Mouse (Mus musculus) fibroblast of lung, adult 2 months (primary cell): ENCODE results near the gene Gcgr.
"Not testable (repeated sequence)": the region's sequence is repeated elsewhere in the genome, so short reads cannot be mapped to it uniquely, and the experiment has no call there.

Source experiments
- DNase-seq: peaks from one replicate; pipeline ENCODE4 v3.0.0-alpha.2; 2011; ENCODE audit warnings: low read depth

Gene Gcgr

GRCm38 (mm10) chr11:120538485-120538884, 8.0 kb downstream of the Gcgr start:
- no peak for DNase-seq

DNA sequence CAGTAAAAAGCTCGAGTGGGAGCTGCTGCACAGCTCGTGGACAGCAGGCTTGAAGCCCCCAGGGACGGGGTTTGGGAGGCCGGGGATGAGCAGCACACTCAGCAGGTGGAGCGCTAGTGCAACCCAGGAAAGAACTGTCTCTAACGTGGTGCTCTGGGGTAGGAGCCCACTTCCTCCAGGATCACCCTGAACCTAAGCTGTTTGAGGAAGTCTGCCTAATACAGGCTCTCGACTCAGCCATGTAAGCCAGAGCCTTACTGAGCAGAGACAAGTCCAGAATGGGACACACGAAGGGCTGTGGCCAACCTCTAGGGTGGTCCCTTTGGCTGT, 8.4 kb downstream of the Gcgr start:
- no peak for DNase-seq

- DNase-seq: no peak
Measured at GRCm38 (mm10) chr11:120539285-120540014, 9.0 kb downstream of the Gcgr start.

GRCm38 (mm10) chr11:120541907-120542306, 11.4 kb downstream of the Gcgr start:
- DNase-seq: no peak

- no peak for DNase-seq
Measured at GRCm38 (mm10) chr11:120542376-120542775, 11.9 kb downstream of the Gcgr start.

GRCm38 (mm10) chr11:120545964-120546363, 15.5 kb downstream of the Gcgr start:
- DNase-seq: no peak

- DNase-seq: no peak
Measured at GRCm38 (mm10) chr11:120547469-120547868, 17.0 kb downstream of the Gcgr start.

- no peak for DNase-seq
Measured at GRCm38 (mm10) chr11:120548214-120548613, 17.7 kb downstream of the Gcgr start.

DNA sequence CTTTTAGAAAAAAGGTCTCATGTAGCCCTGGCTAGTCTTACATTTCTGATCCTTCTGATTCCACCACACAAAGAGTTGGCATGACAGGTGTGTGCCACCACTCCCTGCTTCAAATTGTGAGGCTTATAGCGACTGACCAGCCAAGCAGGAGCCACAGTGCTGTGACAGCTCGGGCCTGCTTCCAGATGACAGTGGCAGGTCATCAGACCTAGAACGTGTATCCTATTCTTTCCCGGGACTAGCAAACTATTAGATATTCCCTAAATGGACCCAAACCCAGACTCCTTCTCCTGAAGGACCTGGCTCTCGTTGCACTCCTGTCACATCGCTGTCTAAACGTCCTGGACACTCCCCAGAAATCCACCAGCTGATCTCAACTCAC, 18.3 kb downstream of the Gcgr start:
- no peak for DNase-seq

DNA sequence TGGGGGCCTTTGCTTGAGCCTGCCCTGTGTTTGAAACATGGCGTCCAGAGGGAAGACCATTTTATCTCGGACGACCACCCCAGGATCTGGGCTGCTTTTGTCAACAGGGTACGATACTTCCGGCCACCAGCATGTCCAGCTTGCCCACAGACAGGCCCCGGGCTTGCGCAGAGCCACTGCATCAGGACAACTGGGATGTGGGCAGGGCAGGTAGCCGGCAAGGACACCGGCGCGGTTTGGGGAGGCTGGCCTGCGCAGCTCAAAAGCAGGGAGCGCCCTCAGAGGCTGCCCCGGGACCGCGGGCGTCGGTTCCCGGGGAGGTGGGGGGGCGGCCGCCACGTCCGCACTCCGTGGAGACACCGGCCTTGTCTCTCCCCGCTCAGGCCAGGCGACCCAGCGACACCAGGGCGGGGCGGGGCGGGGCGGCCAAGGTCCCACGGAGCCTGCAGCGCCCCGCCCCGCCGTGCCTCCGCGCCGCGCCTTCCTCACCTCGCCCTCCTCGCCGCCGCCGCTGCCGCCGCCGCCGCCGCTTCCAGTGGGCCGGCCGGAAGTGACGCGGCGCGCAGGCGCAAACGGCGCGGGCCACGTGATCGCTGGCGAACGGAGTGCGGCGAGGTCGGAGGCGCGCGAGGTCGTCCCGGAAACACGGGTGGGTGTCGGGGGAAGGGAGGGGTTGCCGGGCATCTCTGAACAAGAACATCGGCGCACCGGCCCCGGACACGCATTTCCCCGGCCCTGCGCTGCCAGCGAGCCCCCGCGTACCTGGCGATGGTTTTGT, 18.9 kb downstream of the Gcgr start, which contains the start of gene Mcrip1:
Gene Mcrip1, minus strand, starts transcription at position 560 of the 778 bp plus-strand sequence.
- DNase-seq: peak; percentile 60

GRCm38 (mm10) chr11:120549986-120550809, 19.7 kb downstream of the Gcgr start:
- DNase-seq: no peak

DNA sequence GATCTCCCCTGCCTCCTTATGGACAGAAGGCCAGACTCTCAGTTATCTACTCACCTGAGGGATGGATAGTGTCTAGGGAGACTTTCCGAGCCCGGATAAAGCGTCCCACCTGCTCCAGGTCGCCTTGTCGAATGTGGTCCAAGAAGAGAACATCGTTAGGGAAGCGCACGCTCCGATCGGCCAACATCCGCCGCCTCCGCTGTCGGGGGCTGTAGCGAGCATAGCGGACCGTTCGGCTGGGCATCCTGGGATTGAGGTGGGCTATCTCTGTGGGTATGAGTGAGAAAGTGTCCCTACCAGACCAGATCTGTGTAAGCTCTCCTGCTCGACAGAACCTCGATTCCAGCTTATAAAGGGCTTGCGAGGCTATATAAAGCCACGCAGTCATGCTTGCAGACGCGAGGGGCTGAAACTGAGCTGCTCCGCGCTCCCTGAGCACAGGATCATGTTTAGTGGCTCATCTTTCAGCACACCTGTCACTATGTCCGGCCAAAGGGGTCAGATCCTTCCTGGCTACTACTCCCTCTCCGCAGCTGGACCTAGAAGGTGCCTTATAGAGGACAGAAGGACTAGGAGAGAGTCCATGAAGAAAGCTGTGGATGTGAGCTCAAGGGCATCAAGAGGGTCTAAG, 20.4 kb downstream of the Gcgr start, which contains the start of gene Ppp1r27:
Gene Ppp1r27, minus strand, starts transcription at position 323 of the 631 bp plus-strand sequence.
- no peak for DNase-seq

DNA sequence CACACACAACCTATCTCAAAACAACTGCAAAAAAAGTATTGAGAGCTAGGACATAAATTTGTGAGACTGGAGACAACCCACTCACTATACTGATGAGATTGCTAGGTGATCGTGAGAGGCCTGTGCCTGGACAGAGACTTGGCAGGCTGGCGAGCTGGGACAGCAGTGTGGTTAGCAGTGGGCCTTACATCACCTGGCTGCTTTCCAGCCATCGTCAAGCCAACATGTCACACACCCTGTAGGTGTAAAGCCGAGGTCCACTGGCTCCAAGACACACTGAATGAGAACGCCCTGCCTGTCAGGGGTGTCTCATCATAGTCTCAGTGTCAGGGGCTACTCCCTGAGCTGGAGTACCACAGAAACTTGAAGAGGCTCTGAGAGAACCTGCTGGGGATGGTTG, 22.2 kb downstream of the Gcgr start:
- DNase-seq: no peak

- DNase-seq: peak; percentile 66
Measured at GRCm38 (mm10) chr11:120554834-120555233, 24.3 kb downstream of the Gcgr start.

DNA sequence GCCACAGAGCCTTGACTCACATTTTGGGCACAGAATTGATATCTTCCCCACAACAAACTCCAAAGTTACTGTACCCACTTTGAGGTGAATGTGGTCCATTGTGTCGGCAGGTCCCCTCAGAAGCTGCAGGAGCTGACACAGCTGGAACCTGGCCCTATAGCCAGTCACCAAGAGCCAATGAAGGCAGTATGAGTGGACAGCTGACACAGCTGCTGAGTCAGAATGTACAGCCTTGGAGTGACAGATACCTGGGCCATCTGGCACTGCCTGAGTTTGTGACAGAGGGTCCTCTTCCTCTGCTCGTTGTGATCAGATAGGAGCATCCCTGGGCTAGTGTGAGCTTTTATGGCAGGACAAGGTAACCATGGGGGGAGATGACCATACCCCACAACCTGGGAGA, 24.8 kb downstream of the Gcgr start:
- DNase-seq: no peak

- DNase-seq: not testable (repeated sequence)
Measured at GRCm38 (mm10) chr11:120558843-120559242, 28.3 kb downstream of the Gcgr start.

DNA sequence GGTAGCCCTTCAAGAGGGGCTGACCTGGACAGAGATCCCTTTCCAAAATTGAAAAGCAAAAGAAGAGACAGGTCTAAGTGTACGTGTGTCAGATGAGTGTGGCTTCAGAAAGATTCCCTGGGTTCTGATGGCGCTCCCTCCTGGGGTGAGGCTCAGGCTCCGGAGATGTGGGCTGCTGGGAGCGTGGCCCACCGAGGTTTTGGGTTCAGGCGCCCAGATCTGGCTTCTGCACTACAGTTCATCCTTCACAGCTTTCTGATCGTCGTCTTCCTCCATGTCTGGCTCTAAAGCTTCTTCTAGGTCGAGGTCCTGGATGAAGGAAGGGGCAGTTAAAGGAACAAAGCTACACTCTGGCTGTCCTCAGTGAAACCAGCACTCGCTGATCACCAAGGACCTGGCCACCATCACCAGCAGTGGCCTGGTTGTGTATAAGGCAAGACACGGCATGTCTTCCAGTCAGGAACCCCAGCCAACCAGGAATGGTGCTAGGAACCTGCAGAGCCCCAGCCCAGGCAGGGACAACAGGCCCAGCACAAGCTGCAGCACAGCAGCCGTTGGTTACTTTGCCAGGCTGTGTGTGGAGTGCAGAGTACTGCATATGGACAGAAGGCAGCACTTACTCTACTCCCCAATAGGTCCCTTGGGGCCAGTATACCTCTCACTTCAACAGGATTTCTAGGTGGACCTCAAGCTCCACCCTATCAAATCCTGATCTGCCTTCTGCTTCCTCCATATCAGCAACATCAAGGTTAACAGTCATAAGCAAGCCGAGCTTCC, 30.6 kb downstream of the Gcgr start:
- no peak for DNase-seq

GRCm38 (mm10) chr11:120562949-120563348, 32.5 kb downstream of the Gcgr start:
- DNase-seq: no peak

- DNase-seq: no peak
Measured at GRCm38 (mm10) chr11:120565114-120565513, 34.6 kb downstream of the Gcgr start.

DNA sequence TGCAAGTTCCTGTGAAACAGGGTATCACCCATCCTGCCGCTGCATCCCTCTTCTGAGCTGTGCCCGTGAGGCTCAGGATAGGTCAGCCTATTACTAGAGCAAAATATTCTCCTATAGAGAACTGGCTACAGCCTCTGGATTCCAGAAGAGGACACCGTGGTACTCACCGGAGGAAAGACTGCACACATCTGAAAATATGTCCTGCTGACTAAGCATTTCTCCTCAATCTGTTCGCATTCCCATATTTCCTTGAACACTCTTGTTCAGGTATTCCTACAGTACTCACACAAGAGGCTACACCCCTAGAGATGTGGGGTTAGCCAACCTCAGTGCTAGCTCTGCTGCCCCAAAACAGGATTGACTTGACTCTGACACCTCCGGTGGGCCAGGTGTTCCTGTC, 37.8 kb downstream of the Gcgr start:
- no peak for DNase-seq

DNA sequence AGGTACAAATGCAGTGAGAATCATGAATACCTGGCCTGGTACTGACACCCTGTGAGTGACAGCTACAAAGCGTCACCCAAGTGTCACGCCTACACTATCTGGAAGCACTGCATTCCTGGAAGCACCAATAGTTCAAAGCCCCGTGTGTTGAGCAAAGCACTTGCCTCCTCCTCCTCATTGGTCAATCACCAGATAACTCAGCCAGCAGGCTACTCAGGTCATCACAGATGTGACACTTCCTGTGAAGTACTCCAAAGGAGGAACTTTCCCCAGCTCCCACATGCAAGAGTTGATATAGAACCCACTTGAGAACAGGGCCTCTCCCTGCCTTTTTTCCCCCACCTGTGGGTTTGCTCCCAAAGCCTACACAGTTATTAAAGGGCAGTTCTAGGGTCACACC, 40.6 kb downstream of the Gcgr start:
- no peak for DNase-seq
